Mouse (Mus musculus): ENCODE data around the gene Sept6.

Sept6 gene

DNA sequence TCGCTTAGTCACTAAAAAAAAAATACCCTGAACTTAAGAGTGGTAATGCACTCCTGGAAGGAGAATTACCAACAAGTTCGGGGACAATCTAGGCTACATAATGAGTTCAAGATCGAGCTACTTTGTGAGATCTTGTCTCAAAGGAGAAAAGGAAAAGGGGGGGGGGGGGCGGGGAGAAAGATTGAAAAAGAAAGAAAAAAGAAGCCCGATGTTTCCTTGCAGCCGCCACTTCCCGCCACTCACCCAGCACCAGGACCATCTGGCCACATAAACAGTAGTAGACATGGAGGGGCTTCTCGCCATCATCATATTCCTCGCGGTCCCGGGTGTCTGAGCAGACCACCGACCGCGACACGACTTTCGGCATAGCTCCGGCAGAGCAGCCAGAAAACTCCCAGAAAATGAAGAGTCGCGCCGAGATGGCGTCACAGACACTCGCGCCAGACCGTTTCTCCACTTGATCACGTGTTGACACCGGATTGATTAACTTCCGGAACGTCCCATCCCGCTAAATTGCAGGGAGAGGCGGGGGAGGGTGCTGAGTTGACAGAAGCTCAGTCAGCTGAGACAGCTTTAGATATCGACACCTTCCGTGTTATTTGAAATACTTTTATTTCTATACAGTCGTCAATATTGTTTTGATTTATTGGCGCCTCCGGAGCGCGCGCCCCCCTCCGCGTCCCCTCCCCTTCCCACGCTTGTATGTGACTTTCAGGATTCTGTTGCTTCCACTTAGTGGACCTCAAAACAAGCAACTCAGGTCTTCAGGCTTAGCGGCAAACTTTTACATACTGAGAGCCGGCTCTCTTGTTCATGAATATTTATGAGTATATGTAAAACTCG is 127.6 kb downstream of the Sept6 start:
- peak; percentile 74 for DNase-seq (ENCODE audit: low read depth)
